Mouse (Mus musculus): ENCODE measurements at regions not wholly inside any gene's neighbourhood (a gene's known extent, or its start where the extent isn't known, plus 50 kb on each side); places are given as distances from the start of the nearest gene placed in this dataset.

DNA sequence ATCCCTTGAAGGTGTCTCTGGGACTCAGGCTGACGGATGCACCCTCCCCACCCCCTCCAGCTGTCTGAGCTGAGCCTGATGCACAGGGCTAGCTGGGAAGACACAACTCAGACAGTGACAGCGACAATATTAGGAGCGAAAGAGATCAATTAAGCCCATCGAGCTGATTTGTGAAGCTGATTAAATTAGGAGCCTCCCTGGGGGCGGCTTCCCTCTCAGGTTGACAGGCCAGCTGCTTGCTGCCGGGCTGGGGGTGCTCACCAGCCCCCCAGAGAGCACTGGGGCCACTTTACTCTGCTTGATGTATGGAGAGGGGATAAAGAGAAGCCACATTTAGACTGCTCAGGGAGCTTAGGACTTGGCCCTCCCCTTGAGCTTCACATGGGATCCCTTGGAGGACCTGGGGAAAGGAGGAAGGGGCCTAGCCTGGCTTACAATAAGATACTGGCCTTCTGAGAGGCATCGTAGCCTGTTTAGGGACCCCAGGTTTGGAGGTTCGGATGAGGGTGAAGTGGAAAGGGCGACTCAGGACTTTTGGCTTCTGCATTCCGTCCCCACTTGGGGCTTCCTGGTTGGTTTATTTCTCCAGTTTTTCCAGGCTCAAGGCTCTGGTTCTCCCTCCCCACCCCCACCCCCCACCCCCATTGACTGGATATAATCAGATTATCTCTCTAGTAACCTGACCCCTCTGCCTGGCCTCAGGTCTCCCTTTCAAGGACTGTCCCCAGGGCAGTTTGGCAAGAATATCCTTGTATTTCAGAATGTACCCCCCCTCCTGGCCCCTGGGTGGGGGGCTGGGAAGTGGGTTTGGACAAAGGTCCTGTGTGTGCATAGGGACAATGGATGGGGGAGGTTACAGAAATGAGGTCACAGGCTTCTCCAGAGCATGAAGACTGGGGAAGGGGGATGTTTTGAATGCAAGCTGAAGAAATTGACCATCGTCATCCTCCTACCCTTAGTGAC, 283.4 kb downstream of the Rps24 start:
- TF ChIP-seq CTCF (IDR thresholded peaks at IDR 0.05; ENCODE audit: insufficient read depth, low read depth, low read length) (no peak), POLR2A (IDR thresholded peaks at IDR 0.05; ENCODE audit: insufficient read depth, low read depth, low read length) (no peak)

Measured in olfactory bulb, adult 2 months (tissue).